Mouse (Mus musculus) MEL (cell line): Measurements from ENCODE around the gene Ebi3. TPM values are rescaled to one million over a fixed set of nuclear protein-coding genes. Genes with fewer than 3 reads are reported as not detected.
"Not testable (repeated sequence)": the region's sequence is repeated elsewhere in the genome, so short reads cannot be mapped to it uniquely, and the experiment has no call there.

Experiments used
- DNase-seq: peaks from one replicate; pipeline ENCODE4 v3.0.0; 2011; ENCODE audit warnings: low read depth, low spot score
- H3K27ac ChIP-seq: 2 replicates; pipeline ENCODE4 v1.5.1; 2012; ENCODE audit warnings: low read depth, mild to moderate bottlenecking, control low read depth, low read length, moderate library complexity; ENCODE audit not compliant: control insufficient read depth
- H3K27me3 ChIP-seq, 2 experiments: fragments of 150-350 bp in 1 of 2; sonication (generic) in 1 of 2; 2 replicates each; pipeline ENCODE4 v1.6.1; 2012; ENCODE audit warnings: low read length in 2 of 2, mild to moderate bottlenecking in 2 of 2, improper control_type of control experiment in 1 of 2, moderate library complexity in 1 of 2; ENCODE audit not compliant: insufficient read depth in 2 of 2, control insufficient read depth in 1 of 2
- H3K36me3 ChIP-seq, 2 experiments: 2 replicates each; pipeline ENCODE4 v1.6.1; 2012 to 2014; ENCODE audit warnings: low read length in 2 of 2, improper control_type of control experiment in 1 of 2, inconsistent platforms in 1 of 2, mild to moderate bottlenecking in 1 of 2; ENCODE audit not compliant: insufficient read depth in 2 of 2, control insufficient read depth in 1 of 2
- H3K4me1 ChIP-seq, 2 experiments: fragments of 150-350 bp in 1 of 2; sonication (generic) in 1 of 2; 2 replicates each; pipeline ENCODE4 v1.6.1; 2012; ENCODE audit warnings: low read length in 2 of 2, improper control_type of control experiment in 1 of 2, mild to moderate bottlenecking in 1 of 2; ENCODE audit not compliant: insufficient read depth in 2 of 2, control insufficient read depth in 1 of 2
- H3K4me3 ChIP-seq, 2 experiments: fragments of 150-350 bp in 1 of 2; sonication (generic) in 1 of 2; 2 replicates each; pipeline ENCODE4 v1.5.1; 2012; ENCODE audit warnings: low read depth in 2 of 2, low read length in 2 of 2, mild to moderate bottlenecking in 2 of 2, moderate library complexity in 2 of 2, control low read depth in 1 of 2, improper control_type of control experiment in 1 of 2; ENCODE audit not compliant: control insufficient read depth in 1 of 2, insufficient read depth in 1 of 2
- H3K79me2 ChIP-seq: 2 replicates; pipeline ENCODE4 v1.6.1; 2012; ENCODE audit warnings: mild to moderate bottlenecking, low read length, moderate library complexity; ENCODE audit not compliant: control insufficient read depth, poor library complexity, insufficient read depth
- H3K9ac ChIP-seq: 2 replicates; pipeline ENCODE4 v1.6.1; 2012; ENCODE audit warnings: low read depth, mild to moderate bottlenecking, control low read depth, low read length, moderate library complexity; ENCODE audit not compliant: control insufficient read depth, poor library complexity, severe bottlenecking
- H3K9me3 ChIP-seq: fragments of 150-350 bp; sonication (generic); replicated peaks from 2 replicates; pipeline ENCODE4 v1.6.1; 2012; ENCODE audit warnings: mild to moderate bottlenecking, low read length, improper control_type of control experiment, moderate library complexity; ENCODE audit not compliant: insufficient read depth
- BHLHE40 ChIP-seq: IDR thresholded peaks from 2 replicates; pipeline ENCODE4 v1.6.1; 2012; ENCODE audit warnings: low read depth, mild to moderate bottlenecking, inconsistent platforms, low read length, improper control_type of control experiment, borderline replicate concordance
- EP300 ChIP-seq, 2 experiments: IDR thresholded peaks; 2 replicates each; pipeline ENCODE4 v1.6.1; 2011; ENCODE audit warnings: improper control_type of control experiment in 2 of 2, low read length in 2 of 2, low read depth in 1 of 2, mild to moderate bottlenecking in 1 of 2
- ETS1 ChIP-seq: IDR thresholded peaks from 2 replicates; pipeline ENCODE4 v1.6.1; 2012; ENCODE audit warnings: low read depth, mild to moderate bottlenecking, inconsistent platforms, low read length, improper control_type of control experiment, moderate library complexity
- GABPA ChIP-seq: IDR thresholded peaks from 2 replicates; pipeline ENCODE4 v1.6.1; 2012; ENCODE audit warnings: low read depth, mild to moderate bottlenecking, inconsistent platforms, low read length, improper control_type of control experiment, moderate library complexity
- GATA1 ChIP-seq: IDR thresholded peaks from 2 replicates; pipeline ENCODE4 v1.6.1; 2011; ENCODE audit warnings: low read depth, low read length, improper control_type of control experiment
- MAX ChIP-seq: IDR thresholded peaks from 2 replicates; pipeline ENCODE4 v1.6.1; 2011; ENCODE audit warnings: low read length, improper control_type of control experiment
- MEF2A ChIP-seq: IDR thresholded peaks from 2 replicates; pipeline ENCODE4 v1.6.1; 2014; ENCODE audit warnings: low read depth, mild to moderate bottlenecking, inconsistent platforms, low read length, improper control_type of control experiment; ENCODE audit not compliant: poor library complexity, insufficient replicate concordance, severe bottlenecking; ENCODE audit errors: extremely low read depth
- MXI1 ChIP-seq: IDR thresholded peaks from 2 replicates; pipeline ENCODE4 v1.6.1; 2011; ENCODE audit warnings: mild to moderate bottlenecking, low read depth, low read length, improper control_type of control experiment
- MYC ChIP-seq: IDR thresholded peaks from 2 replicates; pipeline ENCODE4 v1.6.1; 2011; ENCODE audit warnings: low read depth, mild to moderate bottlenecking, low read length, improper control_type of control experiment, moderate library complexity
- NELFE ChIP-seq: IDR thresholded peaks from 2 replicates; pipeline ENCODE4 v1.6.1; 2011; ENCODE audit warnings: low read depth, low read length, improper control_type of control experiment
- NRF1 ChIP-seq: IDR thresholded peaks from 2 replicates; pipeline ENCODE4 v1.6.1; 2014; ENCODE audit warnings: low read depth, mild to moderate bottlenecking, inconsistent platforms, low read length, improper control_type of control experiment, moderate library complexity; ENCODE audit not compliant: poor library complexity, insufficient read depth, severe bottlenecking
- POLR2A ChIP-seq, 2 experiments: IDR thresholded peaks; 2 replicates each; pipeline ENCODE4 v1.6.1; 2011 to 2012; ENCODE audit warnings: low read length in 2 of 2, mild to moderate bottlenecking in 2 of 2, control low read depth in 1 of 2, improper control_type of control experiment in 1 of 2, low read depth in 1 of 2, moderate library complexity in 1 of 2; ENCODE audit not compliant: control insufficient read depth in 1 of 2, insufficient read depth in 1 of 2, poor library complexity in 1 of 2
- POLR2AphosphoS2 ChIP-seq: IDR thresholded peaks from 2 replicates; pipeline ENCODE4 v1.6.1; 2011; ENCODE audit warnings: low read length, improper control_type of control experiment
- SMC3 ChIP-seq: IDR thresholded peaks from 2 replicates; pipeline ENCODE4 v1.6.1; 2011; ENCODE audit warnings: low read depth, low read length, improper control_type of control experiment
- TAL1 ChIP-seq: IDR thresholded peaks from 2 replicates; pipeline ENCODE4 v1.6.1; 2012; ENCODE audit warnings: mild to moderate bottlenecking, inconsistent platforms, low read length, moderate library complexity, mixed read lengths
- TBP ChIP-seq: IDR thresholded peaks from 2 replicates; pipeline ENCODE4 v1.8.0; 2011; ENCODE audit warnings: low read depth, low read length, improper control_type of control experiment
- TCF12 ChIP-seq: IDR thresholded peaks from 2 replicates; pipeline ENCODE4 v1.6.1; 2014; ENCODE audit warnings: low read depth, mild to moderate bottlenecking, inconsistent platforms, low read length, improper control_type of control experiment, moderate library complexity
- USF1 ChIP-seq: IDR thresholded peaks from 2 replicates; pipeline ENCODE4 v1.6.1; 2014; ENCODE audit warnings: low read depth, mild to moderate bottlenecking, inconsistent platforms, low read length, improper control_type of control experiment, moderate library complexity
- USF2 ChIP-seq, 2 experiments: IDR thresholded peaks; 2 replicates each; pipeline ENCODE4 v1.6.1; 2011 to 2012; ENCODE audit warnings: improper control_type of control experiment in 2 of 2, low read length in 2 of 2, borderline replicate concordance in 1 of 2, inconsistent platforms in 1 of 2, low read depth in 1 of 2, mild to moderate bottlenecking in 1 of 2; ENCODE audit not compliant: insufficient read depth in 1 of 2
- polyA plus RNA-seq, 2 experiments: library from polyadenylated mRNA; stranded (reverse) in 1 of 2; unstranded in 1 of 2; fragments of >175 nt in 1 of 2; fragments of >200 nt in 1 of 2; gene quantifications; 2 replicates each; pipeline versions ENCODE4 v1.2.1 to v1.2.4; 2012; ENCODE audit warnings: low replicate concordance in 2 of 2, low read depth in 1 of 2; ENCODE audit not compliant: insufficient read length in 2 of 2, insufficient read depth in 1 of 2, missing spikeins in 1 of 2
- total RNA-seq: library from RNA; depleted of rRNA; stranded (reverse); fragments of 300-350 nt; gene quantifications from 2 replicates; pipeline ENCODE4 v1.2.3, GENCODE M21; 2012

Ebi3 gene
- total and polyA plus RNA-seq, 3 experiments, result 0.15 to 0.86 TPM; not detected in 1

- H3K4me1 ChIP-seq, result peaks cover 5 to 15% of the 10 kb centered on the region in 2 experiments; a peak in 3 of 4 replicates
- H3K9me3 ChIP-seq, result no peaks in the 10 kb centered on the region
- H3K27ac ChIP-seq, result peak overlapping the region; percentile 100
- TF ChIP-seq SMC3, result 0 out of 2 replicates have a peak, but pooled peaks have one; percentile 1
- peak in 1 of 2 experiments; percentile 81; a peak in 2 of 4 replicates for TF ChIP-seq EP300 (IDR thresholded peaks at IDR 0.05; ENCODE audit: low read depth in 1 of 2, low read length in 2 of 2)
- TF ChIP-seq TAL1, result peak; percentile 61; the same call in 1 of the 2 replicates
- TF ChIP-seq POLR2AphosphoS2, result no peak
- no peak for TF ChIP-seq GABPA
- 0 out of 2 replicates have a peak, but pooled peaks have one; percentile 16 for TF ChIP-seq MYC
- TF ChIP-seq BHLHE40, result peak; percentile 78; the same call in 1 of the 2 replicates
- no peak for TF ChIP-seq USF2 (IDR thresholded peaks at IDR 0.05; ENCODE audit: borderline replicate concordance in 1 of 2, insufficient read depth in 1 of 2, low read depth in 1 of 2, low read length in 2 of 2)
- TF ChIP-seq MXI1, result peak; percentile 59
- TF ChIP-seq TBP, result 0 out of 2 replicates have a peak, but pooled peaks have one; percentile 46
- no peak for TF ChIP-seq MEF2A
- TF ChIP-seq NELFE, result peak; percentile 45; the same call in 1 of the 2 replicates
- peak; percentile 75; the same call in 1 of the 2 replicates for TF ChIP-seq ETS1
- peak; percentile 70 for TF ChIP-seq TCF12
- peak; percentile 77 for TF ChIP-seq USF1
- no peak for TF ChIP-seq NRF1
- 0 out of 2 replicates have a peak, but pooled peaks have one; percentile 41 for TF ChIP-seq GATA1
- peak; percentile 60 to 66; a peak in 3 of 4 replicates for TF ChIP-seq POLR2A (IDR thresholded peaks at IDR 0.05; ENCODE audit: control insufficient read depth in 1 of 2, insufficient read depth in 1 of 2, low read depth in 1 of 2, low read length in 2 of 2, poor library complexity in 1 of 2)
- TF ChIP-seq MAX, result peak; percentile 71; the same call in 1 of the 2 replicates
- peak overlapping the region; percentile 28 to 52 for H3K4me3 ChIP-seq
- peaks cover 4% of the 10 kb centered on the region; the same call in 1 of the 2 replicates for H3K79me2 ChIP-seq
- peak overlapping the region; percentile 80 for H3K9ac ChIP-seq
- peak; percentile 93 for DNase-seq
- no peaks in the 10 kb centered on the region for H3K27me3 ChIP-seq
- H3K36me3 ChIP-seq, result peaks cover 8 to 12% of the 10 kb centered on the region in 2 experiments
Observed at GRCm38 (mm10) chr17:55933191-55933590, 19.2 kb upstream of the Ebi3 start.

GRCm38 (mm10) chr17:55944387-55944865 is 8.0 kb upstream of the Ebi3 start:
- DNase-seq, result peak; percentile 33
- not testable (repeated sequence) for H3K36me3 ChIP-seq, H3K4me1 ChIP-seq, H3K79me2 ChIP-seq, H3K27me3 ChIP-seq, H3K9me3 ChIP-seq
- H3K4me3 ChIP-seq, result peak overlapping the region; percentile 75 to 92; a peak in 3 of 4 replicates
- peak overlapping the region; percentile 58 for H3K9ac ChIP-seq
- H3K27ac ChIP-seq, result peak overlapping the region; percentile 49
